Mouse (Mus musculus) cortical plate, adult 2 months (tissue): ENCODE results near the gene Fgfbp1. TPM values are rescaled to one million over a fixed set of nuclear protein-coding genes. Genes with fewer than 3 reads are reported as not detected.
A peak's percentile ranks its signal among the peaks of the same experiment; 100 is the strongest.

Experiments
- H3K27ac ChIP-seq: fragments of 200-500 bp; 2 replicates; pipeline ENCODE4 v1.5.1; 2012; ENCODE audit warnings: low read length, control low read depth, inconsistent platforms; ENCODE audit not compliant: insufficient read depth
- H3K4me1 ChIP-seq: fragments of 200-500 bp; 2 replicates; pipeline ENCODE4 v1.6.1; 2011; ENCODE audit warnings: low read length; ENCODE audit not compliant: control insufficient read depth, insufficient read depth
- H3K4me3 ChIP-seq: fragments of 200-500 bp; 2 replicates; pipeline ENCODE4 v1.5.1; 2011; ENCODE audit warnings: mild to moderate bottlenecking, low read length, control low read depth; ENCODE audit not compliant: insufficient read depth
- CTCF ChIP-seq: fragments of 200-500 bp; IDR thresholded peaks from 2 replicates; pipeline ENCODE4 v1.5.1; 2011; ENCODE audit warnings: mild to moderate bottlenecking, control low read depth, low read length; ENCODE audit not compliant: insufficient read depth; ENCODE audit errors: extremely low read depth
- POLR2A ChIP-seq: fragments of 200-500 bp; IDR thresholded peaks from 2 replicates; pipeline ENCODE4 v1.6.1; 2011; ENCODE audit warnings: mild to moderate bottlenecking, low read length, control low read depth; ENCODE audit not compliant: insufficient read depth; ENCODE audit errors: extremely low read depth
- polyA plus RNA-seq: library from polyadenylated mRNA; depleted of rRNA; stranded (reverse); fragments of >200 nt; gene quantifications from 2 replicates; pipeline ENCODE4 v1.2.3, GENCODE M21; 2012; rRNA removed

The Fgfbp1 gene
- 2.9 and 4.3 TPM in 2 replicates for polyA plus RNA-seq

DNA sequence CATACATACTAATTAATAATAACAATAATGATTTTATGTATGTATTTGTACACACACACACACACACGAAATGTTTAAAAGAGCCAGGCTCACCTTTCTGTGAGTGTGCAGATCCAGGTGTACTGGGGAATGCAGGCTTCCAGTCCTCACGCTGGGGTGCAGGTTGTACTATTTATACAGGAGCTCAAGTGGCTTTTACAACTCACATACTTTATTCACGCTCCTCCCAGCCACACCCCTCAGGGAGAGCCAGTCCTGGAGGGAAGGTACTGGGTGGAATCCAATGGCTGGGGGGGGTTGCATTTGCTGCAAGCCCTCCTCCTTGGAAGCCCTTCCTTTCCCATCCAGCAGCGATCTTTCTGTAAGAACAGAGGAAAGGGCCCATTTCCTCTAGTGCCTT is at the start of gene Fgfbp1:
Gene Fgfbp1, minus strand, starts transcription at position 160 of the 400 bp plus-strand sequence.
- no peak within 1 kb of the TSS for H3K4me3 ChIP-seq
- H3K4me1 ChIP-seq = no peaks in the 10 kb centered on the region
- no peak for TF ChIP-seq CTCF
- TF ChIP-seq POLR2A = no peak
- H3K27ac ChIP-seq = peak within 1 kb of the TSS; percentile 9; the same call in 1 of the 2 replicates

DNA sequence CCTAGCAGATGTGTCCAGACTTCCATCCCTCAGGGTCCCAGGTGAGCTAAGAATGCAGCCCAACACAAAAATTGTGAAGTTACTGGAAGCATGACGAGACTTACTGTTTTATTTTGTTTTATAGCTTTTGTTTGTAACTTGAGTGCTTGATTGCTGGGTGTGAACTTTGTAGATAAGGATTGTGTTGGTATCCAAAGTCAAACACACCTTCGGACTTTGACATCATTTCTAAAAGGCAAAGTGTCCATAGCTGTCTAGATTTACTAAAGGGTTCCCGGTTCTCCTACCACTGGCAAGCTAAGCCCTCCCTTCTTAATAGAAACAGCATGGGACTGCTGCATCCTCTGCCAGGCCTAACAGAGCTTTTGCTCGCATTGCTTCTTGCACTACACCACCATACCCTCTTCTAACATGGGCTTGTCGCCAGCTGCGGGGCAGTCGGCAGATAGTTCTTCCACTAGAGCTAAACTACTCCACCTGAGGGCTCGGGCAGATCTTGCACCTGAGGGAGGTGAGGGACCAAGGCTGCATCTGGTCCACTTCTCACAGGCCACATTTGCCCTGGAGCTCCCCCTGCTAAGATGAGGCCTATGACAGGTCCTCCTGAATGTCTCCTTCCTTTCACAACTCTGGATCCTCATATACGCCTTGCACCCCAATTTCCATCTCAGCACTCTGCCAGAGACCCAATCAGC is 16.9 kb upstream of the Fgfbp1 start:
- no peak for TF ChIP-seq CTCF
- no peak for TF ChIP-seq POLR2A
- no peak overlapping the region for H3K27ac ChIP-seq
- H3K4me3 ChIP-seq = no peak overlapping the region
- no peaks in the 10 kb centered on the region for H3K4me1 ChIP-seq

DNA sequence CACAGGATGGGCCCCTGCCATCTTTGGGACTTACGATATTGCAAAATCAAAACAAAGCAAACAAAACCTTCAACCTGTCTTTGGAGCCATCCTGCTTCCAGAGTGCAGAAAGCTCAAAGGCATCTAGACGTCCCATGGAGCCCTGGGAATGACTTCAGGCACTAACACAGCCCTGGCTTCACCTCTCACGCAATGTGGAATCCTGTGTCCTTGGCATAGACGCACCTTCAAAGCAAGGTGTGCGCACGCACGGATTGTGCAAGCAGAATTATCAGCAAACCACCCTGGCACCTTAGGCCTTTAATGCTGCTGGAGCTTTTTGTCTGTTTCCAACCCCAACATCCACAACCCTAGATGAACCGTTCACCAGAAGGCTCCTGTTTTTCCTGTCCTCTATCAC is 16.0 kb upstream of the Fgfbp1 start:
- no peak overlapping the region for H3K27ac ChIP-seq
- no peak overlapping the region for H3K4me3 ChIP-seq
- H3K4me1 ChIP-seq = no peaks in the 10 kb centered on the region
- no peak for TF ChIP-seq POLR2A
- TF ChIP-seq CTCF = no peak

DNA sequence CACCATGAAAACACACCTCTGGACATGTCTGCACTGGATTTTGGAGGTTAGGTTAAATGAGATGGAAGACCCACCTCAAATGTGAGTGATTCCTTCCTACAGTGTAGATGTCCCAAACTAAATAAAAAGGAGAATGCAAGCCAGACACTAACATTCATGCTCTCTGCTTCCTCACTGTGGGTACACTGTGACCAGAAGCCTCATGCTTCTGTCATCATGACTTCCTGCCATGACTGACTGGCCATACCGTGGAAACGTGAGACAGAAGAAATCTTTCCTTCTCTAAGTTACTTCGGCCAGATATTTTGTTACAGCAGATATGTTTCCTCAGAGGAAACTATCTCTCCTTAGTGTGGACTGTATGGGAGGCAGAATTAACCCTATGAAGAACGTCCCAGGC is 14.6 kb upstream of the Fgfbp1 start:
- Histone ChIP-seq H3K4me1 (no peaks in the 10 kb centered on the region), H3K4me3 (no peak overlapping the region), H3K27ac (no peak overlapping the region)
- TF ChIP-seq POLR2A (no peak), CTCF (no peak)

DNA sequence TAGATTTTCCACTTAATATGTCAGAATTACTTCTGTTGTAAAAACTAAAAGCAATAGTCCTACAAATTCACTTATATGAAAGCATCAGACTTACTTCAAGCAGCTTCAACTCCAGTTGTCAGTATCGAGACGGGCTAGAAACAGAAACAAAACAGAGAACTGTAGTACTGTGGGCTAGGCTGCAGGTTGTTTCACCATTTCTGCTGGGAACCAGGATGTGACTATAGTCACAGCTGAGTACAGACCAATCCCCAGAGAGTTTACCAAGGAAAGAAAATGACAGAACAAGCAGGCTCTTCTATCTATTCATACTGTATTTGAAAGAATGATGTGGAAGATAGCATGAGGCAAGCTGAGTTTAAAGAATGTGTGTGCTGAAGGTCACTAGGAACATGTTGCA is 13.4 kb upstream of the Fgfbp1 start:
- no peak for TF ChIP-seq POLR2A
- Histone ChIP-seq H3K4me3 (no peak overlapping the region), H3K4me1 (no peaks in the 10 kb centered on the region), H3K27ac (no peak overlapping the region)

DNA sequence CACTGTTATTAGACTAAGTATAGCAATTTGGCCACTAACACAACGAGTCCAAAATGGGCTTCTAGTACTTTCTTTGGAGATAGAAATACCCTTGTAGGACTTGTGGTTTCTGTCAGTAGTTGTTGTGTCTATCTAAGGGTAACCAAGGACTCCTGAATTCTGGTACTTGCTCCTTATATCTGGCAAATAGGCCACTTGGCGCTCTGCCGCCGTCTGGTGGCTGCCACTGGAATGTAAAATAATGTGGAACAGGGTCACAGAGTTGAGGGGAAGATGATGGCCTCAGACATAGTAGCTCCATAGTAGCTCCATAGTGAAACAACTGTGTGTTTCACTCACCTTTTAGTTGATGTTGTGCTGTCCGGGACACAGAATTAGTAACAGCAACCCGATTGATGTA is 8.7 kb upstream of the Fgfbp1 start:
- TF ChIP-seq CTCF = peak; percentile 62
- no peak for TF ChIP-seq POLR2A
- H3K4me3 ChIP-seq = no peak overlapping the region
- no peak overlapping the region for H3K27ac ChIP-seq
- H3K4me1 ChIP-seq = no peaks in the 10 kb centered on the region

DNA sequence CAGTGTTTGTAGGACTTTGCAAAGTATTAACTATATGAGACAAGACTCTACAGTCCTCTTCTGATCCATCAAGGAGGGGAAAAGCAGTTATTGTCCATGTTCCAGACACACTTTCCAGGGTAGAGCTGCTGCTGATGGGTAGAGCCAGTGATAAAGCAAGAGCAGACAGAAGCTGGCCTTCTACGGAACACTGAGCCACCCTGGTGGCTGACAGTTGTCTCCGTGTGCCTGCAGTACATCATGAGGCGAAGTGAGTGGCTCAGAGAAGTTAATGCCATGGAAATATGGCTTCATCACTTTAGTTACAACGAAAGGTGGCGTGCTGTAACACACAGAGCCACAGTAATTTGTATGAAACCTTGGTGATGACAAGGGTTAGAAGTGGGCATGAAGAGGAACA is 7.4 kb upstream of the Fgfbp1 start:
- TF ChIP-seq POLR2A (no peak), CTCF (no peak)
- no peaks in the 10 kb centered on the region for H3K4me1 ChIP-seq
- no peak overlapping the region for H3K27ac ChIP-seq
- no peak overlapping the region for H3K4me3 ChIP-seq

DNA sequence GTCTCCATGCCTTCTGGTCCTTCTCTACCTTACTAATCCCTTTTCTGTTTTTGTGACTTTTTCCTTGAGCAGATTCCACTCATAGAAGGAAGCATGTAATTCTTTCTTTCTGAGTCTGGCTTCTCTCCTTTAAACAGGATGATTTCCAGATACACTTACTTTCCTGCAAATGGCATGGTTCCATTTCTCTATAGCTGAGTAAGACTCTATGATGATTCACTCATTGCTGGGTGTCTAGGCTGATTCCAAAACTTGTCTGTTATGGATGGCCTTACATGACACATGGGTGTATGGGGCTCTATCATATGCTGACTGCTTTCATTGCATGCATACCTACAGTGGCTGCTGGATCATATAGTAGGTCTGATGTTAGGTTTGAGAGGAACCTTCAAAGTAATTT is 4.6 kb upstream of the Fgfbp1 start:
- H3K4me1 ChIP-seq = no peaks in the 10 kb centered on the region
- no peak overlapping the region for H3K27ac ChIP-seq
- TF ChIP-seq CTCF (no peak), POLR2A (no peak)
- H3K4me3 ChIP-seq = no peak overlapping the region

DNA sequence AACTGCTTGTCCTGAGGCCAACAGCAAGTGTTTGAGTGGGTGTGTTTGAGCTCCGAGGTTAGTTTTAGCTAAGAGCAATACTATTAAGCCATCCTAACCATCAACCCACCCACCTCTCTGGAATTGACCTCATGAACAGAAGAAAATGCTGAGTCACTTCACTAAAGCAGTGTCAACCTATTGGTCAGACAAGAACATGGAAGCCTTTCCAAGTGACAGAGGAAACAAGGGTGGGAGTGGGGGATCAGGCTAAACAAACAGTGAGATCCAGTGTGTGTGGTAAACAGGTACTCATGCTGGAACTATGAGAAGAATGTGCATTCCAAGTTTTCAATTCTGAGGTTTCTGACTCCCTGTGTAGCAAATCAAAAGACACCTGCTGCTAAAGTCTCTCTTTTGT is 1.3 kb upstream of the Fgfbp1 start:
- no peak for TF ChIP-seq POLR2A
- TF ChIP-seq CTCF = no peak
- no peak overlapping the region for H3K4me3 ChIP-seq
- no peaks in the 10 kb centered on the region for H3K4me1 ChIP-seq
- H3K27ac ChIP-seq = peak overlapping the region; percentile 9; the same call in 1 of the 2 replicates

DNA sequence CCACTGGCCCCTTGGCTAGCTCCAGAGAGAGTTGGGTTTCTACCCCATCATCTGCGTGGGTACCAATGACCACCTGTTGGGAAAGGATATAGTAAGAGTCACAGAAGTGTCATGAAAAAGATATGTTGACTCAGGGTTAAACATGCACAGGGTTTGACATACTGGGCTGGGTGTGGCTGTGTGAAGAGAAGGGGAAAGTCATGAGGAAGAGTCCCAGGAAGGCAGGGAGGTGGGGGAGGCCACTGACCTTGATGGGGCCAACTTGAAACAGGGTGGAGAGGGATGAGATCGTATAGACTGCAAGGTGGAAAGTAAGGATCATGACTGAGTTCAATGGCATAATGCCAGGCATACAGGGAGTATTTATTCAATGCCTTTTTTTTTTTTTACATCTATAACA is 1.2 kb downstream of the Fgfbp1 start:
- TF ChIP-seq POLR2A = no peak
- H3K4me3 ChIP-seq = no peak overlapping the region
- H3K4me1 ChIP-seq = no peaks in the 10 kb centered on the region
- no peak overlapping the region for H3K27ac ChIP-seq
